Mouse (Mus musculus) gastrocnemius, adult 2 months (tissue): ENCODE data around the gene Wasf1. TPM values are rescaled to one million over a fixed set of nuclear protein-coding genes. Genes with fewer than 3 reads are reported as not detected.

Source experiments
- DNase-seq: peaks from one replicate; pipeline ENCODE4 v3.0.0; 2022
- H3K27ac ChIP-seq: fragments of 200-600 bp; 2 replicates; pipeline ENCODE4 v1.8.1; 2022; ENCODE audit warnings: mild to moderate bottlenecking
- H3K4me3 ChIP-seq: fragments of 200-600 bp; 2 replicates; pipeline ENCODE4 v1.8.1; 2022; ENCODE audit warnings: mild to moderate bottlenecking, moderate library complexity
- CTCF ChIP-seq: fragments of 200-600 bp; IDR thresholded peaks from 2 replicates; pipeline ENCODE4 v1.8.1; 2022; ENCODE audit warnings: antibody characterized with exemption, mild to moderate bottlenecking, moderate library complexity
- intact Hi-C: fragments of 180-260 bp; cut with DNase I; formaldehyde crosslinking; loops from one replicate; pipeline ENCODE4 v1.15.1; 2025
- total RNA-seq, 2 experiments: library from RNA; stranded (reverse); gene quantifications; 2 replicates each; pipeline ENCODE4 v1.2.3; 2021

Wasf1 gene
- total RNA-seq, 2 experiments from 2014 or later = 0.38 to 0.61 TPM

GRCm38 (mm10) chr10:40962008-40962407 is 78.7 kb downstream of the Wasf1 start:
- no peak for DNase-seq
- TF ChIP-seq CTCF = no peak
- no peak overlapping the region for H3K4me3 ChIP-seq
- no peak overlapping the region for H3K27ac ChIP-seq
- intact Hi-C loops = no loop called here

DNA sequence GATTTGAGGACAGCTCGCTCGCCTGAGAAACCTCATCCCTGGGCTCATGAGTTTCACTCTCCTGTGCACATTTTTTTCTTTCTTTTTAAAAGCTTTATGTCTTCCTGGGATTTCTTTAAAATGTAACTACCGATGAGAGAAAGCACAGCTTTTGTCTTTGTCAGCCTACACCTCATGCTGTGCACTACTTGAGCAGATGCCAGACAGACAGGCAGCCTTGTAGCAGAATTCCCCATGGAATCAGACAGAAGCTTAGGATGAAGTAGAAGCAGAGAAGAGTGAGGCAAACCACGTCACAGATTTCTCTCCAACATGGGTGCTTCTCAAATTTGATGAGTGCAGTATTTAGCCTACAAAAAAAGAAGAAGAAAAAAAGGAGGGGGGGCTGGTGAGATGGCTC is 81.3 kb downstream of the Wasf1 start:
- no peak for TF ChIP-seq CTCF
- H3K27ac ChIP-seq = no peak overlapping the region
- intact Hi-C loops = no loop called here
- DNase-seq = no peak
- no peak overlapping the region for H3K4me3 ChIP-seq

DNA sequence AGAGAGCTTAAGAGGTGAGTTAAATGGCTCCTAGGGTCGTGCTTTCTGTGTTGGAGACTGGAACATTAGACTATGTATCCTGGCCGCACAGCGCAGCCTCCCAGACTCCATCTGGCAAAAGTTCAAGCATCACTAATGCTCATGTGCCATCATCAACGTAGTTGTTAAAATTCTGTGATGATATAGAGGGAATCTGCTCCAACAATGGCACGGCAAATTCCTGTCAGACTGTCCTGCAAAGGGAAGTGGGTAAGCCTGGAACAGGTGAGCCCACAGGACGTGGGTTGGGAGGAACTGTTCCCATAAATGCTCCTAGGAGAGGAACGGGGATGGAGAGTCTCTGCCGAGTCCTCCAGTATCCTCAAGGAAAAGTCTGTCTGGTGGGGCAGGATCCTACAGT is 85.3 kb downstream of the Wasf1 start:
- H3K27ac ChIP-seq = no peak overlapping the region
- TF ChIP-seq CTCF = no peak
- intact Hi-C loops = no loop called here
- no peak for DNase-seq
- no peak overlapping the region for H3K4me3 ChIP-seq

DNA sequence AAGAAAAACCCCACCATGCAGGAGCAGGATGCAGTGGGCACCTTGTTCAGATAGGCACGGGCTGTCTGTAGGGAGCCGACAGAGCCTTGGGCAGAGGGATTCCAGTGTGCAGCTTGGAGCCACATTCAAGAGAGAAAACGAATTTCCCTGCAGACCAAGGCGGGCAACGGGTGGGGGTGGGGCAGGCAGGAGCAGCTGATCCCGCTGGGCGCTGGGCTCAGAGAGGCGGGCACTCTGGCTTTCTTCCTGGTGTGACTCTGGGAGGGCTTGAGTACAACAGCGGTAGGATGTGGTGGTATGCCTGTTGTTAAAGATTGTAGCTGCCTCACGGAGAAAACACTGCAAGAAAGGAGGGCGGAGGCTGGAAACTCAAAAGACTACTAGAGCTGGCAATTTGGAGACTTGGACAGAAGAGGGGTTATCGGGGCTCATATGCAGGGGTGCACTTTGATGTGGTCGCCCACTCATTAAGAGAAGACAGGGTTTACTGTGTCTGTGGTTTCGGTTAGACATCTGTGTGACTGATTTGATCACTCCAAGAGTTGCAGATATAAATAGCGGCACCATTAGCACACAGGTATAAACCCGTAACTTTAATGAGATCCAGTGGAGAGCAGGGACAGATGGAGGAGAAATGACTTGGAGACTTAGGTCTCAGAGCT is 86.2 kb downstream of the Wasf1 start:
- no peak for DNase-seq
- H3K27ac ChIP-seq = no peak overlapping the region
- H3K4me3 ChIP-seq = peak overlapping the region; percentile 53
- TF ChIP-seq CTCF = no peak
- intact Hi-C loops = no loop called here

DNA sequence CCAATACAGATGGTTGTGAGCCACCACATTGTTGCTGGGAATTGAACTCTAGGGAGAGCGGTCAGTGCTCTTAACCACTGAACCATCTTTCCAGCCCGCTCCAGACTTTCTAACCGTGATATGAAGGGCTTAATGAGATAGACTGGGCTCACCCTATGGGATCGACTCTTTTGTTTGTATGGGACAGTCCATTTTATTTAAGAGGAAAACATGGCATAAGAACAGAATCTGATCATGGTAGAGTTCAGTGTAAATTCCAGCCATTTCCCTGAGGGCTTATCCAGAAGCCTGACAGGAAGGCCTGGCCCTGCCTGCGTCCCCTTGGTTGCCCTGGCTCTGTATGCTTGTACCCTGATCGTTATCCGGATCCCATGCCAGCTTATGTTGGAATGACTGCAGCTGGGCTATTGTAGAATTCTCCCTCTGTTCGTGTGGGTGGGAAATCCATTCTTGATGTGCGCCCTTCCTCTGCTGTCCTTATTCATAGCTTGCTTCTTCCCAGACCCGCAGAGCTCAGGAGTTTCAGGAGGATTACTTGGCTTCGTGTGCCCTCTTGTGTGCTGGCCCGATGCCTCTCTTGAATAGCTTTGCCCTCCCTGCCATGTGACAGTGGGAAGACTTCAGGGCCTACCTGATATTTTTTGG is 87.4 kb downstream of the Wasf1 start:
- TF ChIP-seq CTCF = no peak
- no peak overlapping the region for H3K27ac ChIP-seq
- no peak overlapping the region for H3K4me3 ChIP-seq
- intact Hi-C loops = no loop called here
- DNase-seq = no peak

DNA sequence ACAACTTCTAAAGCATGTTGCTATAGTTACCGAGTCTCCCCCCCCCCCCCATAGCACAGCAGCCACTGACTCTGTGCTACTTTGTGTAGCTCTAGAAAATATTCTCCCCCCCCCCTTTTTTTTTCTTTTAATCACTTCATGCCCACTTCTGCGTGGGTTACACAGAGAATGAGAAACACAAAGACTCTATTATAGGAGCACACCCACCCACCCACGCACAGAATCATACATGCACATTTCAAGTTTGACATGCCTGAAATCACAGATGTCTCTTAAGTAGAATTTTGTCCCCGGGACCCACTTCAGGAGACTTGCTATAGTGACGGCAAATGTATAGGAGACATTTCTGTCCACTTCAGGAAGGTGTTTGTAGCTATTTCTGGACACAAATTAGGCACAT is 88.0 kb downstream of the Wasf1 start:
- Histone ChIP-seq H3K27ac (no peak overlapping the region), H3K4me3 (no peak overlapping the region)
- intact Hi-C loops = no loop called here
- no peak for TF ChIP-seq CTCF
- DNase-seq = no peak

DNA sequence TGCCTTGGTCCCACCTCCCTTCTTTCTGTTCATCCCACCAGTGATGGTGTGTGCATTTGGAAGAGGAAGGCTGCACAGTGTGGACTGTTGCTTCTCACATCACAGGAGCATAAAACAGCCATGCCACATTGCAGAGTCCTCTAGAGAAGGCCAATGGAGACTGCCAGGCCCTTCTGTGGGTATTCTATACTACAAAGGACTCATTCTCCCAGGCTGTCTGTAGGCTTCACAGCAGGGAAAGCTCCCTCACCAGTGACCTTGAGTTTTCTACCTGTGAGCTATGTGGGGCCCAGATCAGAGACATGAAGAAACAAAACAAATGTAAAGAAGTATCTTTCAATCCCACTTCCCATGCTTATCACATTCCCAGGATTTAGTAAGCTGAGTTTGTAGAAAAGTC is 100.5 kb downstream of the Wasf1 start:
- Histone ChIP-seq H3K27ac (no peak overlapping the region), H3K4me3 (no peak overlapping the region)
- TF ChIP-seq CTCF = no peak
- DNase-seq = no peak
- intact Hi-C loops = no loop called here

- H3K4me3 ChIP-seq = no peak overlapping the region
- DNase-seq = no peak
- no peak overlapping the region for H3K27ac ChIP-seq
- no peak for TF ChIP-seq CTCF
- intact Hi-C loops = no loop called here
These were observed 101.3 kb downstream of the Wasf1 start for GRCm38 (mm10) chr10:40984600-40984999.

- TF ChIP-seq CTCF = no peak
- intact Hi-C loops = no loop called here
- peak; percentile 35 for DNase-seq
- Histone ChIP-seq H3K27ac (no peak overlapping the region), H3K4me3 (no peak overlapping the region)
These were observed 102.1 kb downstream of the Wasf1 start for GRCm38 (mm10) chr10:40985350-40985749.

Other genes with a start within 250 kb of the Wasf1 start
- under 1 TPM; 0.31 to 0.86 TPM for gene Mettl24, start 200.2 kb upstream of the Wasf1 start, total RNA-seq
- gene Cdc40, start 164 bp upstream of the Wasf1 start, total RNA-seq = 1 to 10 TPM; 6.3 to 8.3 TPM
- gene Gpr6, start 188.8 kb downstream of the Wasf1 start, total RNA-seq = not detected